Mouse (Mus musculus) kidney, embryonic 15.5 days (tissue): ENCODE data around the gene Resp18. TPM values are rescaled to one million over a fixed set of nuclear protein-coding genes. Genes with fewer than 3 reads are reported as not detected.
"Not testable (repeated sequence)": the region's sequence is repeated elsewhere in the genome, so short reads cannot be mapped to it uniquely, and the experiment has no call there.

Experiments
- ATAC-seq: fragments of 200-750 bp; cut with Nextera tagmentation; replicated peaks from 2 replicates; pipeline ENCODE4 v1.8.0; 2017; ENCODE audit warnings: moderate TSS enrichment; ENCODE audit not compliant: low FRiP score
- H3K27ac ChIP-seq: fragments of 300-500 bp; sonication (generic); 2 replicates; pipeline ENCODE4 v1.5.1; 2015; ENCODE audit warnings: mild to moderate bottlenecking, inconsistent platforms
- H3K27me3 ChIP-seq: fragments of 300-500 bp; sonication (generic); 2 replicates; pipeline ENCODE4 v1.6.1; 2015; ENCODE audit warnings: inconsistent platforms
- H3K36me3 ChIP-seq: fragments of 300-500 bp; sonication (generic); 2 replicates; pipeline ENCODE4 v1.6.1; 2015; ENCODE audit warnings: inconsistent platforms
- H3K4me1 ChIP-seq: fragments of 300-500 bp; sonication (generic); 2 replicates; pipeline ENCODE4 v1.6.1; 2015; ENCODE audit warnings: inconsistent platforms
- H3K4me2 ChIP-seq: fragments of 300-500 bp; sonication (generic); 2 replicates; pipeline ENCODE4 v1.6.1; 2015; ENCODE audit warnings: moderate library complexity, mild to moderate bottlenecking, inconsistent platforms
- H3K4me3 ChIP-seq: fragments of 300-500 bp; sonication (generic); replicated peaks from 2 replicates; pipeline ENCODE4 v1.5.1; 2015; ENCODE audit warnings: mild to moderate bottlenecking, inconsistent platforms
- H3K9ac ChIP-seq: fragments of 300-500 bp; sonication (generic); 2 replicates; pipeline ENCODE4 v1.6.1; 2015; ENCODE audit warnings: mild to moderate bottlenecking, inconsistent platforms
- H3K9me3 ChIP-seq: fragments of 300-500 bp; sonication (generic); replicated peaks from 2 replicates; pipeline ENCODE4 v1.6.1; 2016; ENCODE audit warnings: inconsistent platforms
- WGBS: fragments of 180-500 bp; shearing (Covaris S2); methylation state at CpG from one replicate; pipeline ENCODE4 v1.1.7; 2015; ENCODE audit warnings: mixed read lengths; 5-methylcytosine and 5-hydroxymethylcytosine counted together
- polyA plus RNA-seq: library from polyadenylated mRNA; unstranded; fragments of >200 nt; fragmentation: Nextera tagmentation; extraction: Ambion mirVana; gene quantifications from 2 replicates; pipeline ENCODE4 v1.2.1, GENCODE M21; 2015

Gene Resp18
- polyA plus RNA-seq, 1 experiment from 2014 or later = 10.1 TPM

DNA sequence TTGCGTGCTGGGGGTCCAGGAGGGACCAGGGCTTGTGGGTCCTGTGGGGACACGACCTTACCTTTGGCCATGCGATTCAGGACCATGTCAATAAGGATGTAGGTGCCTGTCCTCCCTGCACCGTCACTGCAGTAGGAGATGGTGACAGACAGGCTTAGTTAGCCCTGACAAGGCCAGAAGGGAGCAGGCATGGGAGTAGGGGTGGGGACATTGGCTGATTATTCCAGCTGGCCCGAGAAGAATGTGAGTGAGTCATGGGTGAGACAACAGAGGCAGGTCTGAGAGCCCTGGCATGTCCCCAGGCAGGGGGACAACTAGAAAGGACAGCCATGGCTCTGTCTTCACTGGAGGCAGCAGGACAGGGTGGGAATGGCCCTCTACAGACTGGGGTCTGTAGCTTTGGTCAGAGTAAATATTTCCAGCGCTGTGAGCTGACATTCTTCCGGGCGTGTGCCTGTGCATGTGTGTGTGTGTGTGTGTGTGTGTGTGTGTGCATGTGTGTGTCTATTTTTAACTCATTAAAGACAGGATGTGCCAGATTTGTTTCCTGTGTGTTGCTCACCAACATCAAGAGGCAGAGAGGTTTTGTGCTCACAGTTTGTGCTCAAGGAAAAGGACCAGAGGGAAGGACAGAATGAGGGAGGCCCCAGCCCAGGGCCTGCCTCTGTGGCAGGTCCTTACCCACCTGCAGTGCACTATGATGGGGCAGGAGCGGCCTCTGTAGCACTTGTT, 30.0 kb downstream of the Resp18 start:
- peak overlapping the region; percentile 60 for H3K27ac ChIP-seq
- 42% methylated on average over 9 of the region's 9 CpGs for WGBS
- peaks cover 7% of the 10 kb centered on the region; the same call in 1 of the 2 replicates for H3K36me3 ChIP-seq
- no peak overlapping the region for H3K4me3 ChIP-seq
- no peak overlapping the region for H3K4me2 ChIP-seq
- peaks cover 26% of the 10 kb centered on the region for H3K4me1 ChIP-seq
- H3K9ac ChIP-seq = peak overlapping the region; percentile 26; the same call in 1 of the 2 replicates
- H3K9me3 ChIP-seq = no peaks in the 10 kb centered on the region
- ATAC-seq = peak; percentile 26; the same call in 1 of the 2 replicates
- peaks cover 5% of the 10 kb centered on the region for H3K27me3 ChIP-seq

DNA sequence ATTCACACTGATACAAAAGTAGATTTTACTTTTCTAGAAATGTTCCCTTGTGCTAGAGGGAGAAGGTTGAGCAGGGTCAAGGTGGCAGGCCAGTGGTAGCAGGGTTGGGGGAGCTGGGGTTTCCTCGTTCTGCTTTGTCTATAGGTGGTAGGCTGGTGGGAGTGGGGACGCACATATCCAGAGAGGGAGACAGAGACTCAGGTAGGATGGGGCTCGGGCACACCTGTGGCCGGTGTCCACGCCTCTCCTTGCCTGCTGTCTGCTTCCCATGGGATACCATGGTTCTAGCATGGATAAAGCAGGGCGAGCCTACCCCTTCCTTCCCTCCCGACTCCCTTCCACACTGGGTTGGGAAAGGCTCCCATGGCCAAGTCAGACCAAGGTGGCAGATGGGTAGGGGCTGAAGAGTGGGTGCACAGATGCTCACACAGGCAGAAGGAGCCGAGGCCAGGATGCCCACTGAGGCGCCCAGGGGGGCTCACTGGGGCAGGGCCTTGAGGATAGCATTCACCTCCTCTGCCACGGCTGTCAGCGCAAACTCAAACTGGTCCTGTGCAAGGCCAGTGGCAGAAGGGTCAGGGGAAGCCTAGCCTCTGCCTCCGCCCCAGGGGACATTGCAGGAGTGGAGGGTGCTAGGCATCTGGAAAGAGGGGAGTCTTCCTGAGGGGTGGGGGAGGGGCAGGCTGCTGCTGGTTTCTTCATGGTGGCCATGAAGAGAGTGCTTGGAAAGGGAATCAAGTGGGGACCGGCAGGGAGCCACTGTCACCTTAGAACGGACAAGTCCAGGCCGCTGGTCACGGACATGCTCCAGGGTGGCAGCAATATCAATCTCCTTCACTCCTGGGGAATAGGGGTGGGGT, 30.9 kb downstream of the Resp18 start:
- ATAC-seq = no peak
- H3K27me3 ChIP-seq = peaks cover 2% of the 10 kb centered on the region; the same call in 1 of the 2 replicates
- H3K9me3 ChIP-seq = no peaks in the 10 kb centered on the region
- WGBS = 77% methylated on average over 16 of the region's 16 CpGs
- peaks cover 15% of the 10 kb centered on the region; the same call in 1 of the 2 replicates for H3K36me3 ChIP-seq
- peaks cover 26% of the 10 kb centered on the region for H3K4me1 ChIP-seq
- H3K4me3 ChIP-seq = no peak overlapping the region
- peak overlapping the region; percentile 26; the same call in 1 of the 2 replicates for H3K9ac ChIP-seq
- H3K4me2 ChIP-seq = no peak overlapping the region
- H3K27ac ChIP-seq = 0 out of 2 replicates have a peak overlapping the region, but pooled peaks have one; percentile 60

DNA sequence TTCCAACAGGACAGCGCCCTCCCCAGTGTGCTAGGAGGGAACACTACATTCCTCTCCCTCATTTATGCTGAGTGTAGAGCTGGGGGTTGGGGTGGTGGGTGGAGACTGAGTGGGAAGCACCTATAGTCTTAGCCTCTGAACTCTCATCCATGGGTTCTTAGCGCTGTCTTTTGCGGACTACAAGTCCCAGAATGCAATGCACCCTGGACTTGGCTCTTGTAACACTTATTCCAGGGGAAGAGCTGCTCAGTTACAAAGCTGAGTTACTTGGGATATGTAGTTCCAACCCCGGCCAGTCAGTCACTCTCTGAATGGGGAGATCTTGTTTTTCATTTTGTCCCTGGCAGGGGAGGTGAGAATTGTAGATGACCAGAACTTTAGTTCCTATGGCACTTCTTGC, 33.4 kb downstream of the Resp18 start:
- no peaks in the 10 kb centered on the region for H3K9me3 ChIP-seq
- no peak overlapping the region for H3K27ac ChIP-seq
- ATAC-seq = peak; percentile 61
- H3K36me3 ChIP-seq = peaks cover 39% of the 10 kb centered on the region
- no peak overlapping the region for H3K9ac ChIP-seq
- H3K4me3 ChIP-seq = no peak overlapping the region
- no peaks in the 10 kb centered on the region for H3K27me3 ChIP-seq
- WGBS = 22% methylated on average over 4 of the region's 4 CpGs
- H3K4me2 ChIP-seq = no peak overlapping the region
- peaks cover 15% of the 10 kb centered on the region for H3K4me1 ChIP-seq

DNA sequence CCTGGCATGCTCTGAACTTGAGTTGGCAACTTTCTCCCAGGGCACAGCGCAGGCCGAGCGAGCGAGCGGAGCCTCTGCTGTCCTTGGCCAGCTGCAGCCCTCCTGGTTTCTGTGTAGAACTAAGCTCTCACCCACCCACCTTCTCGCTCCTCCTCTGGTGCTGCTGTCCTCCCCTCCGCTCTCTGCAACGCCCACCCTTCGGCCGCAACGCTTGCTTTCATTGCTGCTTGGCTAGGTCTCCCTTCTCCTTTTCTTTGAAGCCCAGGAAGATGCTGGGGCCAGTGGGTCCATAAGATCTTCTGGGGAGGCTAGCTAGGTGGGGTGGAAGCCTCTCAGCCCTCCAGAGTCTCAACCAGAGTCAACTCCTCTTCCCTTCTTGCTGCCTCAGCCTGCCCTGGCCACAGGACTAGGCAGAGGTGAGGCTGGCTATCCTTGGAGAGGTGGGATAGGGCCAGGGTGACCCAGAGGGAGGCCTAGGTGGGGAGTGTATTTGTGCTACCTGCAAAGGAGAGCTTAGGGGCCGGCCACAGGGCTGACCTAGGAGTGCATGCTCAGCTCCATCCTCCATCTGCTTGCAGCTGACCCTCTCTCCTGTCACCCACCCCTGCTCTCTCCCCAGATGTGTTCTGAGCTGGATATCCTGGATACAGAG, 33.9 kb downstream of the Resp18 start:
- H3K27me3 ChIP-seq = no peaks in the 10 kb centered on the region
- no peaks in the 10 kb centered on the region for H3K9me3 ChIP-seq
- H3K4me1 ChIP-seq = peaks cover 15% of the 10 kb centered on the region
- no peak overlapping the region for H3K4me2 ChIP-seq
- no peak overlapping the region for H3K27ac ChIP-seq
- no peak overlapping the region for H3K4me3 ChIP-seq
- peak; percentile 10; the same call in 1 of the 2 replicates for ATAC-seq
- WGBS = 90% methylated on average over 12 of the region's 12 CpGs
- no peak overlapping the region for H3K9ac ChIP-seq
- peaks cover 44% of the 10 kb centered on the region for H3K36me3 ChIP-seq

DNA sequence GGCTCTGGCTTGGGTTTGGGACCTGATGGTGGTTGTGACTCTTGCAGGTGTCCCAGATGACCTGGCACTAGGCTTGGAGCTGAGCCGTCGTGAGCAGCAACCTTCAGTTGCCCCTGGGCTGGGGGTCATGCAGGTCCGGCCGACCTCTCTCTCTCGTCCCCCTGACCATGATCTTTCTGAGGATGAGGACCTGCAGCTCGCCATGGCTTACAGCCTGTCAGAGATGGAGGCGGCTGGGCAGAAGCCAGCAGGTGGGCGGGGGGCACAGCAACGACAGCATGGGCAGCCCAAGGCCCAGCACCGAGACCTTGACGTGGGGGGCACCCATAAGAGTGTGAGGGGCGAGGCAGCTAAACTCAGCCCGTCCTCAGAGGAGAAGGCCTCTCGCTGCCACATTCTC, 34.8 kb downstream of the Resp18 start:
- Histone ChIP-seq H3K27ac (no peak overlapping the region), H3K27me3 (no peaks in the 10 kb centered on the region), H3K9ac (no peak overlapping the region), H3K36me3 (peaks cover 50% of the 10 kb centered on the region), H3K4me3 (no peak overlapping the region), H3K9me3 (no peaks in the 10 kb centered on the region), H3K4me1 (peaks cover 13% of the 10 kb centered on the region), H3K4me2 (no peak overlapping the region)
- no peak for ATAC-seq
- 90% methylated on average over 14 of the region's 14 CpGs for WGBS

DNA sequence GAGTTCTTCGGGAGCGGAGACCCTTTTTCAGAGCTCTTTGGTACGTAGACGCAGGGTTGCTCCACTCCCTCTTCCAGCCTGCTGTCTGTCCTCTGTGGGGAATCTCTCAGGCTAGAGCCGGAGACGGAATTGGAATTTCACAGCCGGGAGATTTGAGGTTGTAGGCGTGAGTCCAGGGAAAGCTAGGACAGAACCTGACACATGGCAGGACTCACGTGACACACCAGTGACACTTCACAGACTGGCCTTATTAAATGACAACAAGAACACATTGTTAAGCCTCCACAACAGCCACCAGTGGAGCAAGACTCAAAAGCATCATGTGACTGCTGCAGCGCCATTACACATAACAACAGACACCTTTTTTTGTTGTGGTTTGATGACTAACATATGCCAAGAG, 38.6 kb downstream of the Resp18 start:
- Histone ChIP-seq H3K4me1 (peaks cover 19% of the 10 kb centered on the region), H3K9me3 (no peaks in the 10 kb centered on the region), H3K27me3 (no peaks in the 10 kb centered on the region), H3K9ac (no peak overlapping the region), H3K4me2 (no peak overlapping the region), H3K4me3 (no peak overlapping the region), H3K27ac (no peak overlapping the region), H3K36me3 (peaks cover 50% of the 10 kb centered on the region)
- no peak for ATAC-seq
- WGBS = 87% methylated on average over 10 of the region's 10 CpGs

DNA sequence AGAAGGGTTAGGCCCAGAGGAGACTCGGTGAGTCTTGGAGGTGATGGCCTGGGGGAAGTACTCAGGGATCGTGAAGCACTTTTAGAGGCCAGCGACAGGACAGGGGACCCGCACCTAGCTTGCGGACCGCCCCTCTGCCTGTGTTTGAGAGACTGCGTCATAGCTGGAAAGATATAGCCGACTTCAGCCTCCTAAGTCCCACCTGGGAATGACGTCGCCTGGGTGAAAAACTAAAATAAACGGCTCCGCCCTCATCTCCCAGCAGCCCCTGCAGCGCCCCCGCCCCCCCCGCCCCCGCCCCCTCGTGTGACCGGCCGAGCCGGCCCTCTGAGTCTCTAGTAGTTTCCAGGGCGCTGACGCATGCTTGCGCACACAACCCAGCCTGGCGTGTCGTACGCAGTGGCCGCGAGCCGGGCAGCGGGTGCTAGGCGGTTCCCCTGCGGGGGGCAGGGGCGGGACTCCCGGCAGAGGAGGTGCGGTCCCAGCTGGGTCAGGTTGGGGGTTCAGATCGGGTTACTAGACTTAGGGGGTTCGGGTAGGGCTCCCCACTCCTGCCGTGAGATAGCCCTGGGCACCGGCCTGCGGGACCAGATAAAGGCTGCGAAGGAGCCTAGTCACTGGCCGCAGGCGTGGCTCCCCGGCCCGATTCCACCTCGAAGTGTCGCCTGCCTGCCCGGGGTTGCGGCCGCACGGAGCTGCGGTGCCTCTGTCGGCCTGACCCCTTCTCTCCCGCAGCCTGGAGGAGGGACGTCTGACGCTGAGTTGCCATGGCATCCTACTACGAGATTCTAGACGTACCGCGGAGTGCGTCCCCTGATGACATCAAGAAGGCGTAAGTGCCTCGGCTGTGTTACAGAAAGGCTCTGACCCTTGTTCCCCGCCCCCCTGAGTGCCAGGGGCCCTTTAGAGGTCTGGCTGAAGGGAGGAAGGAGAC, 41.8 kb downstream of the Resp18 start, which contains the start of gene Dnajb2:
Dnajb2 (plus strand) TSS at position 290 of the 934 bp plus-strand sequence.
- Histone ChIP-seq H3K9ac (peak within 1 kb of the TSS; percentile 84), H3K4me2 (peak within 1 kb of the TSS; percentile 95), H3K27me3 (peaks cover 6% of the 10 kb centered on the region; the same call in 1 of the 2 replicates), H3K36me3 (peaks cover 27% of the 10 kb centered on the region), H3K27ac (peak within 1 kb of the TSS; percentile 81), H3K4me1 (peaks cover 23% of the 10 kb centered on the region), H3K9me3 (no peaks in the 10 kb centered on the region), H3K4me3 (peak within 1 kb of the TSS; percentile 67)
- under 1% methylated on average over 62 of the region's 64 CpGs for WGBS
- ATAC-seq = peak; percentile 95

DNA sequence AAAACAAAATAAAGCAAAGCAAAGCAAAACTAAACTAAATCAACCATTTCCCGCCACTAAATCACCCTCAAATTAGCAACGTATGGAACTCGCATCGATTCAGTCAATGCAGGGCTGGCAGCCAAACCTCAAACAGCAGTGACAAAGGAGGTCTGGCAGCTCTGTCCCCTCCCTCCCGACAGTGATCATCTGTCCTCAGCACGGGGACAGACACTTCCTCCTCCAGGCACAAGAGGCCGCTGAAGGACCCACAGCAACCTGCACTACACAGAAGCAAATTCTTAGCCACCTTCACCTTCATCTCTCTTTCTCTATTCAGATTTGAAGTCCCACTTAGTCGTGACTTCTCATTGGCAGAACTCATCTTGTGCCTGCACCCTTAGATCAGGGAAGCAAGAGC, 43.6 kb downstream of the Resp18 start:
- Histone ChIP-seq H3K27ac (no peak overlapping the region), H3K27me3 (peaks cover 6% of the 10 kb centered on the region; the same call in 1 of the 2 replicates), H3K4me3 (no peak overlapping the region), H3K9me3 (no peaks in the 10 kb centered on the region), H3K4me2 (no peak overlapping the region), H3K9ac (no peak overlapping the region), H3K36me3 (peaks cover 9% of the 10 kb centered on the region), H3K4me1 (peaks cover 23% of the 10 kb centered on the region)
- no peak for ATAC-seq
- WGBS = under 1% methylated on average over 8 of the region's 8 CpGs

DNA sequence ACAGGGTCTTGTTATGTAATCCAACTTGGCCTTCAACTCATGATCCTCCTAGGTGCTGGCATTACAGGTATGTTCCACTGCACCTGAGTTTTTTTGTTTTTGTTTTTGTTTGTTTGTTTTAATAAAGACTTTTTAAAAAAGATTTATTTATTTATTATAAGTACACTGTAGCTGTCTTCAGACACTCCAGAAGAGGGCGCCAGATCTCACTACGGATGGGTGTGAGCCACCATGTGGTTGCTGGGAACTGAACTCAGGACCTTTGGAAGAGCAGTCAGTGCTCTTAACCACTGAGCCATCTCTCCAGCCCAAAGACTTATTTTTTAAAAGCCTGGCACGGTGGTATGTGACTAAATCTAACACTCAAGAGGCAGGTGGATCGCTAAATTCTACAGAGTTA, 45.7 kb downstream of the Resp18 start:
- WGBS = 65% methylated on average over 4 of the region's 4 CpGs
- not testable (repeated sequence) for H3K27me3 ChIP-seq, H3K27ac ChIP-seq, ATAC-seq, H3K4me3 ChIP-seq, H3K9ac ChIP-seq, H3K4me2 ChIP-seq, H3K36me3 ChIP-seq, H3K9me3 ChIP-seq
- H3K4me1 ChIP-seq = peaks cover 21% of the 10 kb centered on the region

DNA sequence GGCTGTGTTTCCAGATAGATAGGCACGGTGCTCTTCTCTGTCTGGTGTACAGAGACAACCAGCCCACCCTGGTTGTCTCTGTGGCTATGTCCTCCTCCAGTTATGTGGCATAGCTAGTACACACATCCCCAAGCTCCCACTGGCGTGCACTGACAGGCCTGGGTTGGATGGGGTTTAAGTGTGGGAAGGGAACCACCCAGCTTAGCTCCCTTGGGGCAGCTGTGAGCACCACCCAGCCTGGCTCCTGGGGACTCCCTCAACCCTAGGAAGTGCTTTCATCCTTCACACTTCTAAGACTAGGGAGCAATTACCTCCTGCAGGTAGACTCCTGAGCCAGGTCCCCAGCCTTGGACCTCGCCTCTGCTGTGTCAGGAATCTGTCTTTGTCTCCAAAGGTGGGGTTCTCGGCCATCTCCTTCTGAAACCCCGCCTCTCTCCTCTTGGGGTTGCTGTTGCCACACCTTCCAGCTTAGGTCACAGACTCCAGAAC, 46.5 kb downstream of the Resp18 start, which contains the start of gene A630095N17Rik:
A630095N17Rik (minus strand) TSS at position 439 of the 489 bp plus-strand sequence.
- no peaks in the 10 kb centered on the region for H3K9me3 ChIP-seq
- no peak within 1 kb of the TSS for H3K4me2 ChIP-seq
- H3K36me3 ChIP-seq = no peaks in the 10 kb centered on the region
- H3K4me3 ChIP-seq = no peak within 1 kb of the TSS
- peaks cover 6% of the 10 kb centered on the region; the same call in 1 of the 2 replicates for H3K27me3 ChIP-seq
- H3K4me1 ChIP-seq = peaks cover 14% of the 10 kb centered on the region
- ATAC-seq = no peak
- WGBS = 80% methylated on average over 5 of the region's 5 CpGs
- H3K27ac ChIP-seq = no peak within 1 kb of the TSS
- no peak within 1 kb of the TSS for H3K9ac ChIP-seq

DNA sequence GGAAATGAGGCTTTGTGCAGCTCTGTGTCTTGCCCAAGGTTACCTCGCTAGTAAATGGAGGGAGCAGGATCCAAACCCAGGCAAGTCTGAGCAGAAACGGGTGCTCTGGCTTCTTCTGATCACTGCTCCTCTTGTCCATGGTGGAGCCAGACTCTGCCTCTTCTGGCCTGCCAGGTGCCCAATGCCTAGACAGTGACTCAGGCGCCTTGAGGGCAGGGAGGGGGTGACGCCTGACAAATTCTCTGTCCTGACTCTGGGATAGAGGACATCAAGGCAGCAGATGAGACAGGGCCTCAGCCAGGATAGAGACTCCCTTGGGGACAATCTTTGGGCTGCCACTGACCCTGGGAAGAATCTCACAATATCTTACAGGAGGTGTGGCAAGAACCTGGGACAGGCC, 47.0 kb downstream of the Resp18 start:
- no peak for ATAC-seq
- 79% methylated on average over 4 of the region's 4 CpGs for WGBS
- no peak overlapping the region for H3K9ac ChIP-seq
- H3K27ac ChIP-seq = no peak overlapping the region
- no peak overlapping the region for H3K4me3 ChIP-seq
- H3K9me3 ChIP-seq = no peaks in the 10 kb centered on the region
- H3K4me1 ChIP-seq = peaks cover 12% of the 10 kb centered on the region
- H3K36me3 ChIP-seq = no peaks in the 10 kb centered on the region
- no peak overlapping the region for H3K4me2 ChIP-seq
- H3K27me3 ChIP-seq = peaks cover 6% of the 10 kb centered on the region; the same call in 1 of the 2 replicates
